Mouse (Mus musculus) right cerebral cortex, postnatal 4 days (tissue): ENCODE data around the gene Npr1.
A peak's percentile ranks its signal among the peaks of the same experiment; 100 is the strongest.

ENCODE experiments used
- DNase-seq: peaks from one replicate; pipeline ENCODE4 v3.0.0-alpha.2; 2022

The Npr1 gene

DNA sequence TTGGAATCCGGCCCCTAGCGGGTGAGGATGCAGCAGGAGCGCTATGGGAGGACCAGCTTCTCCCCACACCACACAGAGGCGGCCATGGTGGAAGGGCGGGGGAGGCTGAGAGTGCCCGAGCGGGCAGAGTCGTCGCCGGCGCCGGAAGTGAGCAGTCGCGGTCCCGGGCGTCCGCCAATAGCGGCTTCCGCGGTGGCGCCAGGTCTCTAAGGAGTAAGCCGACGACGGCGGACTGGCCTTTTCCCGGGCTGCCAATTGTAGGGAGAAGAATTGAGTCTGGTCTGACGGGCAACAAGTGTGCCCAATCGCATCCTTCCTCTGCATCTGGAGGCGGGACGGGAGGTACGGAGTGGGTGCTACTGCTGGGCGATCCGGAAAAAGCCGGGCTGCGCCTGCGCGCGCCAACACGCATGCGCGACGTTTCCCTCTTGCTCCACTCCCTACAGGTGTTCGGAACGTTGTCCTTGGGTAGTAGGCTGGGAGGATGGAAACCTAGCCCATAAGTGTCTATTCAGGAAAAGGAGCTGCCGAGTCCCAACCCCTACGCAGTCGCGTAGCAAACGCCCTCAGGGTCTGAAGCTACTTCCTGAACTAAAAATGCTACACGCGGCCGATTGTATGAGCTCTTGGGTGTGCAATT, 32.2 kb downstream of the Npr1 start, which contains the start of gene Ints3:
Gene Ints3 (minus strand): TSS at position 242 of the 640 bp plus-strand sequence.
- peak; percentile 97 for DNase-seq

- DNase-seq = peak; percentile 44
These were observed 32.9 kb downstream of the Npr1 start for GRCm38 (mm10) chr3:90432811-90433219.

- no peak for DNase-seq
These were observed 33.3 kb downstream of the Npr1 start for GRCm38 (mm10) chr3:90432348-90432747.

DNA sequence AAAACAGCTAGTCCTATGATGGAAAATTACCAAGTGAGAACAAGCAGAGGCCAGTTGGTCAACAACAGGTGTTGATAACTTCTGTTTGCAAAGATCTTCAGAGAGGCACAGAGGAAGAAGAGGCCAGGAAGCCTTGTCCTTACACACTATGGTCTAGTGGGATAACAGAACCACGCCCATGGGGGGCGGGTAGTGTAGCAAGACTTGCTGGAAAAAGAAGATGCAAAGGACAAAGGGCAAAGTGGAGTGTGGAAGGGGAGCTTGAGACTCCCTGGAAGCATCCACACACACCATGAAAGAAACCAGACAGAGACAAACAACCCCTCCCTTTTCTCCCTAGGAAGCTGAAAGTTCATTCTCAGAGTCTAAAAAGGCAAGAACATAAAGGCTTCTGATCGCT, 36.1 kb downstream of the Npr1 start:
- no peak for DNase-seq

DNA sequence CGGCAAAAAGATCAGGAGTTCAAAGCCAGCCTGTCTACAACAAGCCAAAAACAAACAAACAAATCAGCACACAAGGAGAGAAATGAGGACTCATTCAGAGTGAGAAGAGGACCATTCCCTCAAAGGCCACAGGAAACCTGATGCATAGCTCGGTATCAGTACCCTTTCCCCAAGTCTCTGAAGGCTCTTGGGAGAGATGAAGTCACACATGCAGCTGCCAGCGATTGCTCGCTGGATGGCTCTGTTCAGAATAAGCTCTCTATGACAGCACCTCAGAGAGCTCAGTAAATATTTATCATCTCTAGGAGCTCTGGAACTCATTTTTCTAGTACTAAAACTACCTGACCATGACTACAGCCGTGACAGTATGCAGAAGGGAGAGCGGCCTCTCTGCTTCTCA, 37.5 kb downstream of the Npr1 start:
- no peak for DNase-seq

- DNase-seq = no peak
These were observed 38.1 kb downstream of the Npr1 start for GRCm38 (mm10) chr3:90427574-90427973.

GRCm38 (mm10) chr3:90425499-90425898, 40.2 kb downstream of the Npr1 start:
- no peak for DNase-seq

DNA sequence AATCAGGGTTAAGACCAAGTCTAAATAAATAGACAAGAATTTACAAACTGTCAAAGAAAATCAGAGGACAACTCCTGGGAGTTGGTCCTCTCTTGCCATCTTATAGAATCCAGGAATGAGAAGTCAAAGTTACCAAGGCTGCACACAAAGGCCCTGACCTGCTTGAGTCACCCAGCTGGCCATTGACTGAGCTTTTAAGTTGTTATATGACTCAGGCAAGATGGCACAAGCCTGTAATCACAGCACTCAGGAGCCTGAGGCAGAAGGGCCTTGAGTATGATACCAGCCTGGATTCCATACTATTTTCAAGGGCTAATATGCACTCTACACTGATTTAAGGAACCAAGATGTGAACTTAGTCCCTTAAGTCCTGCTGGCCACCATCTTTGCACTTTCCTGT, 42.1 kb downstream of the Npr1 start:
- DNase-seq = no peak

GRCm38 (mm10) chr3:90420696-90421095, 45.0 kb downstream of the Npr1 start:
- no peak for DNase-seq

DNA sequence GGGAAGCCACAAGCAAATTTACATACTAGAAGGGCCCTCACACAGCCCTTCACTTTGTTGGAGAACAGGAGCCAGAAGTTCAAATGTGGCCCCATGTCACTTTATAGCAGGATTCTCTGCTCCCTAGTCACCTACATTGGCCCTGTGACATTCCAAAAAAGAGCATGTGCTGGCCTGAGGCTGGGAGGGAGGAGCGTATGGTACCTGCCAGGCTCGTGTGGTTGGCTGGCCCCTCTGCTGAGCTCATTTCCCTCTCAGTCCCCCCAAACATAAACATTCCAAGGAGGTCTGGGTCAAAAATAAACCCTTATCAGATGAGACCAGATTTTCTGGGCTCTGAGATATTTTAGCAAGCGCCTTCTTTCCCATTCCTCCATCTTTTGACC, 52.7 kb downstream of the Npr1 start:
- DNase-seq = no peak

DNA sequence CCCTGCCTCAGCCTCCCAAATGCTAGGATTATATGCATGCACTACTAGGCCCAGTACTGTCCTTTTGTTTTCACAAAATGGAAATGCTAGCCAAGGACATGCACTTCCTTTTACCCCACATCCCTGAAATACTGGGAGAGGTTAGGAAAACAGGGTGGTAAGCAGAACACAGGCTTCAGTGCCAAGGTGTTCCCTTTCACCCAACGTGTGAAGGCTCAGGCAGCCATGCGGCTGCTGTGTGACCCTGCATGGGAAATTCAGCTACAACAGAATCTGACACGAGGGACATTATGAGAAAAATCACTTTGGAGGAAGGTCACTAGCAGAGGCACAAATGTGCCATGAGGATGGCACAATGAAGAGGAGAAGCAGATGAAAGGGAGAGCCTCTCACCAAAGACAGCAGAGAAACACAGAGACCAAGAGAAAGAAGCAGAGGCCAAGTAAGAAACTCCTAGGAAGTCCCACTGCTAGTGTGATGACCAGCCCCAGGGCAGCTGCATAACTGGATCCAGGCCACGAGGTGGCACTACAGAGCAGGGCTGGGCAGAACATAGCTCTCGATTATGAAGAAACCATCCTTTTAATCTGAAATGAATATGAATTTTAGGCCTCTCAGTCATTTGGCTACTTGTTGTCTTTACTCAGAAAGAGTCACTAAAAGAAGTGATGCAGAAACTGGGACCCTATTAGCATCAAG, 53.2 kb downstream of the Npr1 start:
- DNase-seq = peak; percentile 72

- DNase-seq = no peak
These were observed 56.9 kb downstream of the Npr1 start for GRCm38 (mm10) chr3:90408721-90409120.

DNA sequence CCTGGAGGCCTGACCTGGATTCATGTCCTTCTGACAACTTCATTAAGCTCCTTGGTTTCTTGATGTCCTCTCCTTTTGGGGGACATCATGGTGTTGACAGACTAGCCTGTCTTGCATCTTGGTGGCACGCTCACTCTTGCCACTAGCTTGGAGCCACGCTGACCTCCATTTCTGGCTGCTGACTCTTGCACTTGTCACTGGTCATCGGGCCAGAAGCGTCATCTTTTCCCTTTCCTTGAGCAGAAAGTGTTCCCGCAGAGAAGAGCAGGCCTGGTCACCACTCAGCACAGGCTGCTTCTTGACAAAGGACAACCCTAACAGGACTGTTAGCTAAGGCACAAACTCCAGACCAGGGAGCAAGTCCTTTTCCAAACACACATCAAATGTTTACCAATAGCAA, 59.3 kb downstream of the Npr1 start:
- DNase-seq = no peak

- DNase-seq = no peak
These were observed 61.1 kb downstream of the Npr1 start for GRCm38 (mm10) chr3:90404609-90405008.

DNA sequence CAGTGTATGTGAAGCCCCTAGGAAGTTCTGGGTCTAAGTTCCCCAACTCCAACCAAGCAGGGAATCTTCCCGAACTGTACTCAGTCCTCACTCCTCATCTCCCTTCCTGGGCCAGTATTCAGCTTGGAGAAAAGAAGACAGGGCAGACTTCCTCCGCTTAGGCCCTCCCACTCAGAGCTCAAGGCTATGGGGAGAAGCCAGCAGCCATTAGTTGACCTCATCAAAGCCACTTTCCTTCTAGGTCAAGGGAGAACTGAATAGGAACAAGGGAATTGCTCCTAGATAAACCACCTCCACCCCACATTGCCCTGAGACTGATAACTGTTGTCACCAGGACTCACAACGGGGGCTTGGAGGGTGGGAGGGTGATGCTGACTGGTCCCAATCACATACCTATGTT, 61.5 kb downstream of the Npr1 start:
- no peak for DNase-seq

GRCm38 (mm10) chr3:90400993-90401392, 64.7 kb downstream of the Npr1 start:
- no peak for DNase-seq
